Mouse (Mus musculus) stomach, embryonic 15.5 days (tissue): ENCODE measurements around the gene Zfyve19. TPM values are rescaled to one million over a fixed set of nuclear protein-coding genes. Genes with fewer than 3 reads are reported as not detected.

Experiments
- ATAC-seq: fragments of 200-750 bp; cut with Nextera tagmentation; 2 replicates; pipeline ENCODE4 v1.8.0; 2017; ENCODE audit warnings: low read depth, moderate number of reproducible peaks, moderate TSS enrichment; ENCODE audit not compliant: insufficient read depth, low FRiP score
- H3K27ac ChIP-seq: fragments of 300-500 bp; sonication (generic); 2 replicates; pipeline ENCODE4 v1.5.1; 2015; ENCODE audit warnings: mild to moderate bottlenecking, inconsistent platforms
- H3K27me3 ChIP-seq: fragments of 300-500 bp; sonication (generic); replicated peaks from 2 replicates; pipeline ENCODE4 v1.6.1; 2015; ENCODE audit warnings: inconsistent platforms
- H3K36me3 ChIP-seq: fragments of 300-500 bp; sonication (generic); 2 replicates; pipeline ENCODE4 v1.6.1; 2015; ENCODE audit warnings: inconsistent platforms
- H3K4me1 ChIP-seq: fragments of 300-500 bp; sonication (generic); 2 replicates; pipeline ENCODE4 v1.6.1; 2015; ENCODE audit warnings: inconsistent platforms
- H3K4me2 ChIP-seq: fragments of 300-500 bp; sonication (generic); 2 replicates; pipeline ENCODE4 v1.6.1; 2015; ENCODE audit warnings: mild to moderate bottlenecking, inconsistent platforms
- H3K4me3 ChIP-seq: fragments of 300-500 bp; sonication (generic); replicated peaks from 2 replicates; pipeline ENCODE4 v1.5.1; 2015; ENCODE audit warnings: inconsistent platforms
- H3K9ac ChIP-seq: fragments of 300-500 bp; sonication (generic); 2 replicates; pipeline ENCODE4 v1.6.1; 2015; ENCODE audit warnings: inconsistent platforms
- H3K9me3 ChIP-seq: fragments of 300-500 bp; sonication (generic); 2 replicates; pipeline ENCODE4 v1.6.1; 2016; ENCODE audit warnings: inconsistent platforms
- WGBS: fragments of 180-500 bp; shearing (Covaris S2); methylation state at CpG from one replicate; pipeline ENCODE4 v1.1.7; 2015; 5-methylcytosine and 5-hydroxymethylcytosine counted together
- polyA plus RNA-seq: library from polyadenylated mRNA; unstranded; fragments of >200 nt; fragmentation: Nextera tagmentation; extraction: Ambion mirVana; gene quantifications from 2 replicates; pipeline ENCODE4 v1.2.1, GENCODE M21; 2015

Gene Zfyve19
- polyA plus RNA-seq, 1 experiment from 2014 or later: 48.7 TPM

DNA sequence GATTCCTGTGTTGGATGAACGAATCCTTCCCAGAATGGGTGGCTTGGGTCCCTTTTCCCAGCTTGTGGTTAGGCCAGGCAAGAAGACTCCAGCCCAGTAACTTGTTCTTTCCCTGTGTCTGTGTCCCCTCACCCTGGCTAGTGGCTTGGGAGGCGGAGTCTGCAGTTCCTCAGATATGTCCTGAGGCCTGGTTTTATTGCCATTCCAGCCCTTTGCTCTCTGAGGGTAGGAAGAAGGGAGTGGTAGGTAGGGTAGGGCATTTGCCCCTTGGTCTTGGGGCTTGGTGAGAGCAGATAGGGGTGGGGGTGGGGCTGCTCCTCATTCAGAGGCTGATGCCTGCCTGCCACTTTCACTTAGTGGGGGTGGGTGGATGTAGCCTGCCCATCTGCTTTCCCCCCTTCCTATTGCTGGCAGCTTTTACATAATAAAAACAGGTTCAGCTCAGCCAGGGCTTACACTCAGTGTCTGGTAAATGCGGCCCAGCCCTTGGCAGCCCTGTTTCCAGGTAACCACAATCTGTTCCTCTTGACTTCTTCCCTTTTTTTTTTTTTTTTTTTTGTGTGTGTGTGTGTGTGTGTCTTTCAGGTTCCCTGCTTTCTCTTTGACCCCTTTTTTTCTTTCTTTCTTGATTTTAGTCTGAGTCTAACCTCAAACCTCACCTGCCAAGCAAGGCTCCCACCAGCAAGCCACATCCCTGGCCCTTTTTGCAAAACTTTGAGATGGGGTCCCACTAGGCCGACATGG lies 31.8 kb downstream of the Zfyve19 start:
- ATAC-seq: no peak
- Histone ChIP-seq H3K4me3 (0 out of 2 replicates have a peak overlapping the region, but pooled peaks have one; percentile 8), H3K9ac (no peak overlapping the region), H3K36me3 (no peaks in the 10 kb centered on the region), H3K9me3 (no peaks in the 10 kb centered on the region), H3K4me2 (peak overlapping the region; percentile 83), H3K27me3 (peaks cover 30% of the 10 kb centered on the region), H3K4me1 (peaks cover 12% of the 10 kb centered on the region; the same call in 1 of the 2 replicates), H3K27ac (peak overlapping the region; percentile 45; the same call in 1 of the 2 replicates)
- WGBS: 56% methylated on average over 4 of the region's 4 CpGs

DNA sequence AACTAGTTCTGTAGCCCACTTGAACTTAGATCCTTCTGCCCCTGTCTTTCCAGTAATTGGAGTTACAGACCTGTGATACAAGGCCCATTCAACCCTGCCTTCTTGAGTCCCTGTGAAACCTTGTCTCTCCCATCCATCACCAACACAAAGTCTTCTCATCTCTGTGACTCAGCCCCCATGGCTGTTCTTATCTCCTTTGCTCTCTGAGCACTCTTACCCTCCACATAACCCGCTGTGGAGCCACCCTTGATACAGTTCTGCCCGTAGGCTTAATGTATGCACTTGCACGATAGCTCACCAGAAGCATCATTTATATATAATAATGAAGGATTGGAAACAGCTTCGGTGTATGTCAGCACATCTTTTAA lies 32.4 kb downstream of the Zfyve19 start:
- Histone ChIP-seq H3K9me3 (no peaks in the 10 kb centered on the region), H3K9ac (no peak overlapping the region), H3K27me3 (peaks cover 25% of the 10 kb centered on the region), H3K4me3 (no peak overlapping the region), H3K4me2 (peak overlapping the region; percentile 83; the same call in 1 of the 2 replicates), H3K27ac (no peak overlapping the region), H3K36me3 (no peaks in the 10 kb centered on the region), H3K4me1 (peaks cover 12% of the 10 kb centered on the region; the same call in 1 of the 2 replicates)
- WGBS: 87% methylated on average over 4 of the region's 4 CpGs
- ATAC-seq: no peak

DNA sequence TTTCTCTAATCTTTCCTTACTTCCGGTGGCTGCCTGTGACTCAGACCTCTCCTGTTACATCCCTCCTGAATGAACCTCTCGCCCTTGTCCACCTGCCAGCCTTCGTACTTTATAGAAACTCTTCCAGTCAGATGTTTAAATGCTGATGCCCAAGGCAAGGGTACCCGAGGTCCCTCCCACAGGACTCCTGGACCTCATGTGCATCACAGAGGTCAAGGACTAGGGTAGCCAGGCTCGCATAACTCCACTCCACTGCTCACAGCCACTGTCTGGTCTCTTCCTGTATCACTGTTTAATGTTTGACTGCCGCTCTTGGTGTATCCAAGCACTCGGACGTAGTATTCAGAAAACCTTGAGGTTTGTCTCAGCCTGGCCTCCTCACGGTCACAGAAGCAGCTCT lies 34.1 kb downstream of the Zfyve19 start:
- H3K9ac ChIP-seq: no peak overlapping the region
- WGBS: 68% methylated on average over 9 of the region's 9 CpGs
- H3K4me2 ChIP-seq: no peak overlapping the region
- H3K27ac ChIP-seq: no peak overlapping the region
- H3K27me3 ChIP-seq: peaks cover 14% of the 10 kb centered on the region
- H3K4me1 ChIP-seq: 0 out of 2 replicates have a peak, but pooled peaks cover 4% of the 10 kb centered on the region
- no peaks in the 10 kb centered on the region for H3K36me3 ChIP-seq
- no peak overlapping the region for H3K4me3 ChIP-seq
- H3K9me3 ChIP-seq: no peaks in the 10 kb centered on the region
- no peak for ATAC-seq

DNA sequence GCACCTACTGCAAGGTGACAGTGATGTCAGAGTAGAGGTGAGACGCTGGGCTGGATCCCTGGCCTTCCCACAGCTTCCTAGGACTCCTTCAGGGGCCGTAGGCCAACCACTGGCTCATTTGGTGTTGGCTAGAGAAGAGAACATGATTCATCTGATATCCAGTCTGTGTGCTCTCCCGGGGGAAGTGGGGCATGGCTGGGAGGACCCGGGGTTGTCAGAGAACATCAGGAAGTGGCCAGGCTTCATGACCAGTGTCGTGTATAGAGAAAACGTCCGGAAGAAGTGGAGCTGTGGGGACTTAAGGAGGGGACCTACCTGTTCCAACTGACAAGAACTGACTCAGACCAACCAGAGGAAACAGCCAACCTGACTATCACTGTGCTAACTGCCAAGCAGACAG lies 36.8 kb downstream of the Zfyve19 start:
- WGBS: 76% methylated on average over 7 of the region's 7 CpGs
- Histone ChIP-seq H3K4me2 (no peak overlapping the region), H3K9ac (no peak overlapping the region), H3K9me3 (no peaks in the 10 kb centered on the region), H3K4me3 (no peak overlapping the region), H3K27me3 (no peaks in the 10 kb centered on the region), H3K27ac (no peak overlapping the region), H3K4me1 (peaks cover 10% of the 10 kb centered on the region), H3K36me3 (no peaks in the 10 kb centered on the region)
- no peak for ATAC-seq

DNA sequence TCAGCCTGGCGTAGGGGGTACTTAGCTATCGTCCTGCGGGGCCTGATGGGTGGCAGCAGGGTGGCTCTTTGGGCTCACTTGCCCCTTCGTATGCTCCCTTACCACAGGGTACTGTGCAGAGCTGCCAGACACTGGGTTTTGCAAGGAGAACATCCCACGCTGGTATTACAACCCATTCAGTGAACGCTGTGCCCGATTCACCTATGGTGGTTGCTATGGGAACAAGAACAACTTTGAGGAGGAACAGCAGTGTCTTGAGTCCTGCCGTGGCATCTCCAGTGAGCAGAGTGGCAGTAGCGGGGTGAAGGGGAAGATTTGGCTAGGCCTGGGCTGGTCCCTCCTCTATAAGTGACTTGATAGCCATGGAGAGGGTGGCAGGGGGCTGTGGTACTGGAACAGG lies 39.5 kb downstream of the Zfyve19 start:
- Histone ChIP-seq H3K27ac (no peak overlapping the region), H3K4me3 (no peak overlapping the region), H3K36me3 (no peaks in the 10 kb centered on the region), H3K27me3 (no peaks in the 10 kb centered on the region), H3K9me3 (no peaks in the 10 kb centered on the region), H3K4me2 (no peak overlapping the region), H3K4me1 (peaks cover 14% of the 10 kb centered on the region), H3K9ac (no peak overlapping the region)
- no peak for ATAC-seq
- 82% methylated on average over 9 of the region's 9 CpGs for WGBS

DNA sequence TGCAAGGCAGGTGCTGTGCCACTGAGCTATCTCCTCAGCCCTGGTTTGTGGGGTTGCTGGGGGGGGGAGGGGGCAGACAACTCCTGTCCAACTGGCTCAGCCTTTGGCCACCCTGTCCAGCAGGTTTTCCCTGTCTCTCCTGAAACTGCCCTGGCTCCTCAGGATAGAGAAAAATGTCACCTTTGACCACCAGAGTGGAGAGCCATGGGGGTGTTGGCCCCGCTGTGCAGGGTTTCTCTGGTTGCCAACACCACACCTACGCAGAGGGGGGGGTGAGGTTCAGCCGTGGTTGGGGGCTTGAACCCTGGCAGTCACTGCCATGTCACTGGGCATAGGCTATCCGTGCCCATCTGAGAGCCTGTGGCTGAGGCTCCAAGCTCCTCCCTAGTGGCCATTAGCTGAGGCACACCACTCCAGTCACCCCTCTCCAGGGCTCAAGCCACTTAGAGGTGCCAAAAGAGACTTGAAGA lies 41.2 kb downstream of the Zfyve19 start:
- Histone ChIP-seq H3K9me3 (no peaks in the 10 kb centered on the region), H3K27ac (peak overlapping the region; percentile 72), H3K4me1 (peaks cover 14% of the 10 kb centered on the region), H3K4me3 (no peak overlapping the region), H3K36me3 (no peaks in the 10 kb centered on the region), H3K27me3 (no peaks in the 10 kb centered on the region), H3K4me2 (no peak overlapping the region), H3K9ac (no peak overlapping the region)
- WGBS: 49% methylated on average over 4 of the region's 4 CpGs
- peak; percentile 70; the same call in 1 of the 2 replicates for ATAC-seq

DNA sequence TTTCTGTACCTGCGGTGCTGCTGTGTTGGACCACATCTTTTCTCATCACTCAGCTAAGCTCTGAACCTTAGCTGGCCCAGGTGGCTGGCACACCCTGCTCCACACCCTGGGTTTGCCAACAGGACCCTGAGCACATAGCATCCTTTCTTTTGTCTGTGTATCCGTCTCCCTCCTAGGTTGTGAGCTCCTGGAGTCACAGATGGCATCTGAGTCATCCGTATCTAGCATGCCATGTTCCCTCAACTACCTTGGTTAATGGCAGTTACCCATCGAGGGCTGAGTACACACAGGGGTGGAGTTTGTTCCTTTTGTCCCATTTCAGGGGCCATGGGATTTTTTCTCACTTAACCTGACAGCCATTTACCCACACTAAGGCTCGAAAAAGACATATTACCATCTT lies 42.0 kb downstream of the Zfyve19 start:
- Histone ChIP-seq H3K27ac (peak overlapping the region; percentile 36), H3K27me3 (no peaks in the 10 kb centered on the region), H3K36me3 (no peaks in the 10 kb centered on the region), H3K4me2 (no peak overlapping the region), H3K4me1 (peaks cover 14% of the 10 kb centered on the region), H3K9ac (no peak overlapping the region), H3K4me3 (no peak overlapping the region), H3K9me3 (no peaks in the 10 kb centered on the region)
- WGBS: 55% methylated on average over 5 of the region's 5 CpGs
- peak; percentile 16; the same call in 1 of the 2 replicates for ATAC-seq

DNA sequence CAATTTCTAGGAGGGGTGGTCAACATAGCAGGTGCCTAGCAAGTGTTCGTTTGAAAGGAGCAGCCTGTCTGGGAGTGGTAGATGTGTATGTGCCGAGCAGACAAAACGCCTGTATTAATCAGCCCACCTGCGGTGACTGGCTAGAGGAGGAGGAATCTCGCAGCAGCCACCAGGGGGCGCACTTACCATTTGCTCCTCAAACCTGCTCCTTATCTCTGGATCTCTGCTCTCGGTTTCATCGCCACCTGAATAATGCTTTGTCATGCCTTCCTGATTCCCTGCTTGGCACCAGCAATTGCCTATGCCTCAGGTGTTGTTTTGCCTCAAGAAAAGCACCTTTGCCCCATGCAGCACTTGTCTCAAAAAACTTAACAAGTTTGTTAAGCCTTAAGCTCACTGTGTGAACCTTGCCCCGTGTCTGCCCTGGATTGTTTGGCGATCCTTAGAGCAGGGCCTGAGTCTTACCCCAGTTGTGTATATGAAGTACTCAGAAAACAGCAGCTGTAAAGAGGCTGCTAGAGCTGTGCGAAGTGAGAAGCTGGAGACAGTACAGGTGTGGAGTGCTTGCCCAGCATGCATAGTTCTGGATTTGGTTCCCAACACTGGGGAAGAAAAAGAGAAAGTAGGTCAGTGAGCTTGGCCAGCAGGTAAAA lies 42.5 kb downstream of the Zfyve19 start:
- WGBS: 13% methylated on average over 11 of the region's 11 CpGs
- Histone ChIP-seq H3K4me2 (peak overlapping the region; percentile 32; the same call in 1 of the 2 replicates), H3K27ac (peak overlapping the region; percentile 62), H3K9me3 (no peaks in the 10 kb centered on the region), H3K27me3 (no peaks in the 10 kb centered on the region), H3K4me1 (peaks cover 14% of the 10 kb centered on the region), H3K4me3 (no peak overlapping the region), H3K36me3 (no peaks in the 10 kb centered on the region), H3K9ac (no peak overlapping the region)
- ATAC-seq: peak; percentile 57; the same call in 1 of the 2 replicates

DNA sequence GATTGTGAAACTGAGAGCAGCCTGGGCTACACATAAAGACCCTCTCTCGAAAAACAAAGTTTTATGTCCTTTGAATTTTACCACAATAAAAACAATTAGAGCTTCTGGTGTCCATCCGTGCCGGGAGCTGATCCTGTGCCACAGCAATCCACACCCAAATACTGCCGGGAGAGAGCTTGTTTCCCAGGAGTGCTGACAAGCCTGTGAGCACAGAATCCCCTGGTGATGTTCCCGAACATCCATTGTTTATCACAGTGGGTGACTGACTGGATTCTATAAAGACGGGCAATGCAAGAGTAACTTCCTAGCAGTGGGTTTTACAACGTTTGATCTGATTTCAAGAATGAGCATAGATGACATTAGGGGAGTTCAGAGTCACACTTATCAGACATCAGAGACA lies 46.6 kb downstream of the Zfyve19 start:
- Histone ChIP-seq H3K4me2 (no peak overlapping the region), H3K4me1 (peaks cover 4% of the 10 kb centered on the region; the same call in 1 of the 2 replicates), H3K9ac (no peak overlapping the region), H3K4me3 (no peak overlapping the region), H3K9me3 (no peaks in the 10 kb centered on the region), H3K27ac (no peak overlapping the region), H3K36me3 (no peaks in the 10 kb centered on the region), H3K27me3 (no peaks in the 10 kb centered on the region)
- no peak for ATAC-seq
- 34% methylated on average over 7 of the region's 7 CpGs for WGBS

DNA sequence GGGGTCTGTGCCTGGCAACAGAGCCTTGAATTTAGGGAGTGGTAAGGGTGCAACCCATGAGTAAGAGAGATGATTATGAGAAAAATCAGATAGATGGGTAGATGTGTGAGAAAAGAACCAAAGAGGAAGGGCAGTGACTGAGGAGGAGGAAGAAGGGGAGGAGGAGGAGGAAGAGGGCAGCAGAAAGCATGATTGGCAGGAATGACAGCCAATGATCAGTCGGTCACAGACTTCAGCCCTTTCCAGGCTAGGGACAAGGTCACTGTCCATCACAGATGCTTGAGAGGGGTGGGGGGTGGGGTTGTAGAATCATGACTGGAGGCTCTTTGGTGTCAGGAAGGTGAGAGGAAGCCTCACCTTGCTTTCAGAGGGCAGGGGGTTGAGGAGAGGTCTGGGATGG lies 52.1 kb downstream of the Zfyve19 start:
- H3K4me3 ChIP-seq: no peak overlapping the region
- no peak overlapping the region for H3K4me2 ChIP-seq
- 44% methylated on average over 1 of the region's 1 CpGs for WGBS
- H3K9ac ChIP-seq: no peak overlapping the region
- H3K9me3 ChIP-seq: no peaks in the 10 kb centered on the region
- no peak overlapping the region for H3K27ac ChIP-seq
- H3K4me1 ChIP-seq: peaks cover 5% of the 10 kb centered on the region; the same call in 1 of the 2 replicates
- no peak for ATAC-seq
- H3K36me3 ChIP-seq: no peaks in the 10 kb centered on the region
- no peaks in the 10 kb centered on the region for H3K27me3 ChIP-seq

DNA sequence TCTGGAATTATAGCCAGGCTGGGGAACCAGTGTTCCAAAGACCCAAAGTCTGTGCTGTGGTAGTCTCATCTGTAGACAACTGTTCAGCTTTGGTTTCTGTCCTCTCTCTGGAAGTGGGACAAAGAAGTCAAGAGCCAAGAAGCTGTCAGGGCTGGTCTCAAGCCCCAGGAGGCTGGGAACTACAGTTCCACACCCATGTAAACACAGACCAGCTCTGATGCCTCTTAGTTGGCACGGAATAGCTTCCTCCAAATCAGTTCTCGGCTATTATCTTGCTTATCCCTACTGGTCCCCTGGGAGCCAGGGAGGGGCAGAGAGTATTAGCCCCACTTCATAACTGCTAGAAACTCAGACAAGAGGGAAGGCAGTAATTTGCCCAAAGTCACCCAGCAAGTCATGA lies 52.9 kb downstream of the Zfyve19 start:
- no peak for ATAC-seq
- Histone ChIP-seq H3K27me3 (no peaks in the 10 kb centered on the region), H3K4me1 (peaks cover 5% of the 10 kb centered on the region; the same call in 1 of the 2 replicates), H3K9me3 (no peaks in the 10 kb centered on the region), H3K4me3 (no peak overlapping the region), H3K27ac (no peak overlapping the region), H3K4me2 (no peak overlapping the region), H3K36me3 (no peaks in the 10 kb centered on the region), H3K9ac (no peak overlapping the region)
- 41% methylated on average over 2 of the region's 2 CpGs for WGBS

DNA sequence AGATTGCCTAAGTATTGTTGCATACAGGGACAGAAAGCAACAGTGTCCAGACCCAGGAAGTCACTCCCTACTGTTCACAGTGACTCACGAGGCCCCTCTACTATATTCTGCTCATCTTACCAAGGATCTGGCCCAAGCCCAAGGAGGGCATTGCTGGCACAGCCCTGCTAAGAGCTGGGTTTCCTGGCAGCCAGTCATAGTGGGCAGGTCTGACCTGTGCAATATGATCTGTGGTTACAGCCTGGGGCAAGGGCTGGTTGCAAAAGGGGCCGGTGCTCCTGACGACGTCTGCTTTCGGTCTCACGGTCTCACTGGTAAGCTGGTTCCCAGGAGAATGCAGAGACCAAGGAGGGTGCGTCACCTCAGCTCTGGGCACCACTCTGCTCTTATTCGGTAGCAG lies 54.6 kb downstream of the Zfyve19 start:
- Histone ChIP-seq H3K4me1 (peaks cover 5% of the 10 kb centered on the region; the same call in 1 of the 2 replicates), H3K9ac (no peak overlapping the region), H3K27ac (peak overlapping the region; percentile 60; the same call in 1 of the 2 replicates), H3K36me3 (no peaks in the 10 kb centered on the region), H3K4me2 (peak overlapping the region; percentile 19), H3K4me3 (no peak overlapping the region), H3K27me3 (no peaks in the 10 kb centered on the region), H3K9me3 (no peaks in the 10 kb centered on the region)
- WGBS: 17% methylated on average over 8 of the region's 8 CpGs
- ATAC-seq: peak; percentile 83
